Mouse (Mus musculus): Measurements from ENCODE around the gene Slc39a13.

GRCm38 (mm10) chr2:91015386-91015785, 54.8 kb downstream of the Slc39a13 start:
- TF ChIP-seq CTCF (IDR thresholded peaks at IDR 0.05; ENCODE audit: extremely low read depth, insufficient read length, insufficient replicate concordance, low read depth, low read length) (no peak), POLR2A (IDR thresholded peaks at IDR 0.05; ENCODE audit: low read depth, low read length) (no peak)

Measured in small intestine, adult 2 months (tissue).